Mouse (Mus musculus): ENCODE data around the gene Rpl22l1.
"Not testable (repeated sequence)": the region's sequence is repeated elsewhere in the genome, so short reads cannot be mapped to it uniquely, and the experiment has no call there.

The Rpl22l1 gene

DNA sequence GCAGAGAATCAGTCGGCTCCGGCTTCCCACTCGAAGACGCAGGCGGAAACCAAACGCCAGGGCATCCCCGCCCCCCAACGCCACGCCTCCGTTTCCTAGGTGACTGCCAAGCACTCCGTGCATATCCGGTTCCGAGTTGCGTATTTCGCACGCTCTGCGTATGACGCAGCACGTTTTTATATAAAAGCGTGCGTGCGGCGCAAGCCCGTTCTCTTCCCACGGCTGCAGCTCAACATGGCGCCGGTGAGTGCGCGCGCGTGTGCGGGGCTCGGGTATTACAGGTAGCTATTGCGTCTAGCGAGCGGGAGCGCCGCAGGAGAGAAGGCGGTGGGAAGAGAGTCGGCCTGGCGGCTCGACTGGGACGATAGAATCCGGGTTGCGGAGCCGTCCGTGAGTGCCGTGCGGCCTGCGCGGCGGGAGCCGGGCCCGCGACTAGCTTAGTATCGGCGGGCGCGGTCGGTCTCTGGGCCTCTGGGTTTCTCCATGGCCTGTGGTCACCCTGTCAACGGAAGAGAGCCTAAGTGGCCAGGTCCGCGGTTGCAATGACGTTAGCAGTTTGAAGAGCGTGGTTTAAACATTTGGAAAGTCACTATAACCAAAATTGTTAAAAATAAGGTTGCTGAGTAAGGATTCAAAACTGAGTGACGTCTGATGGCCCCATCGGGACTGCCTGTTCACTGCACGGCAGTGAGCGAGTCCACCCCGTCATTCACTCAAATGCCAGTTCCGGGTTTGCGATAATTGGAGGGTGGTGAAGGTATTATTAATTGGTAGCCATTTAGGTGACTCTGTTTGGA, at the start of gene Rpl22l1:
Gene Rpl22l1 (plus strand): TSS at position 136 of the 797 bp plus-strand sequence.
- DNase-seq, result peak; percentile 97

DNA sequence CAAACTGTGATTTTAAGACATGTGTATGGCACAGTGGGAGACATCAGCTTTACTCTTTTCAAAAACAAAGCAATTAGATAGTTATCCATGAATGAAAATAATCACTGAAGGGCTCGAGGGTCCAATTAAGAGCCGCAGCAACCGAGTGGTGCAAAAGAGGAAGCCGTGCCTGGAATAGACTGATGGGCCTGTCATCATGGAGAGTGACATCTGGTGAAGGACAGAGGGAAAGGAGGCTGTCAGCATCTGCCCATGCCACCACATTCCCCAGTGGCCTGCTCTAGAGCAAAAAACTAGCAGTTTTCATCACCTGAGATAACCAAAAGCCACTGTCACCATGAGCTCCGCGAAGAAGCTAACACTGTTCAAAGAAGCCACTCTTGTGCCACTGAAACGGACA, 49.8 kb upstream of the Rpl22l1 start:
- DNase-seq, result no peak

DNA sequence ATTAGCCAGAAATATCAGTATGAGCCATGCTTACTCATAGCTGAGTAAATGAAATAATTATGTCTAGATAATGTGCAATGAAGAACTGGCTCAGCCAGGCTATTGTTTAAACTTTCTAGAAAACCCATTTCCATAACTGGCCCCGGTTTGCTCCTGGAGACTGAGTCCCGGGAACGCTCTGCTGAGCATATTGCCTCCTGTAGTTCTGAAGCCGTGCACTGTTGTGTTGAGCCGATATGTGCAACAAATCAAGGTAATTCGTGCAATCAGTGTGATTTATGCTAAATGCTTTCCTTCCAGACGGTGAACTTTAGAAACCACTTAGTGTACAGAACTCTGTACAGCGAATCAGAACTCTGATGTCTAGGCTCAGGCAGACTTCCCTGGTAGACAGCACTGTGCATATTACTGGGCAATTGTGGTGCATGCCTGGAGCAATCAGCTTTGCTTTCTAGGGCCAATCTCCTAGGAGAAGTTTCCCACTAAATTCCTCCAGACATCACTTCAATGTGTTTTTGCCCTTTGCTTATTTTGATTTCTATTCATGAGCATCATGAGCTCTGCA, 43.9 kb upstream of the Rpl22l1 start:
- no peak for DNase-seq

DNA sequence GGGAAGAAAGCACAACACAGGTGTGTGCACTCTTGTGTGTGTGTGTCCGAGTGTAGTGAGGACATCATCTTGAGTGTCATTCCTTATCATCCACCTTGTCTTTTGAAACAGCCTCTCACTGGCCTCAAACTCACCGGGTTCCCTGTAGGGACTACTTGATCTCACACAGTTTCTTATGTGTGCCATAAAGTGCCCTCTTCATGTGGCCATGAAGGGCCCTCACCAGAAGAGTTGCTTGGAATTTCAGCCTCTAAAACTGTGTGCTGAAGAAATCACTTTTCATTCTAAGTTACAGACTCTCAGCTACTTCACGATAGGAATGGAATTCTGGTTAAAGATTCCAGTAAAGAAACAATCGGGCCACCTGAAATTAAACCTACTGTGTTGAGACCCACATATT, 38.3 kb upstream of the Rpl22l1 start:
- DNase-seq, result no peak

DNA sequence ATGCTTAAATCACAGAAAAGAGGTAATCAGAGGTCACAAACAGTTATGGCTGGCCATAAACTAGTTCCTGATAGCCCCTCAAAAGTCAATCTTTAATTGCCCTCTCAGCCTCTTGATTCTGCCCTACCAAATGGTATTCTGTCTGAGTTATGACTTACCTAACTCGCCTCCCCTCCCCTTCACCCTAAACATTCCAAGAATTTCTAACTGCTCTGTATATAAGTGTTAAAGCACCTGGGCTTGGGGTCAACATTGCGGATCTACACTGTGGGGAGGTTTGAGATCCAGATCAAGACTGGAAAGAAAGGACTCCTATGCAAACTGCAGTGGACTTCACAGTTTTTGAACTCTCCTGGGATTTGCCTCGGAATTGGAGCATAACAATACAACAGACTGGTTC, 37.0 kb upstream of the Rpl22l1 start:
- DNase-seq, result no peak

DNA sequence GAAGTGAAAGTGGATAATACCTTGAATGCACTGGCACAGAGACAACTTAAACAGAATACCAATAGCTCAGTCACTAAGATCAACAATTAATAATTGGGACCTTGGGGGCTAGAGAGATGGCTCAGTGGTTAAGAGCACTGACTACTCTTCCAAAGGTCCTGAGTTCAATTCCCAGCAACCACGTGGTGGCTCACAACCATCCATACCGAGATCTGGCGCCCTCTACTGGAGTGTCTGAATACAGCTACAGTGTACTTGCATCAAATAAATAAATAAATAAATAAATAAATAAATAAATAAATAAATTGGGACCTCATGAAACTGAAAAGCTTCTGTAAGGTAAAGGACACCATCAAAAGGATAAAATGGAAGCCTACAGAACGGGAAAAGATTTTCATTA, 32.3 kb upstream of the Rpl22l1 start:
- not testable (repeated sequence) for DNase-seq

DNA sequence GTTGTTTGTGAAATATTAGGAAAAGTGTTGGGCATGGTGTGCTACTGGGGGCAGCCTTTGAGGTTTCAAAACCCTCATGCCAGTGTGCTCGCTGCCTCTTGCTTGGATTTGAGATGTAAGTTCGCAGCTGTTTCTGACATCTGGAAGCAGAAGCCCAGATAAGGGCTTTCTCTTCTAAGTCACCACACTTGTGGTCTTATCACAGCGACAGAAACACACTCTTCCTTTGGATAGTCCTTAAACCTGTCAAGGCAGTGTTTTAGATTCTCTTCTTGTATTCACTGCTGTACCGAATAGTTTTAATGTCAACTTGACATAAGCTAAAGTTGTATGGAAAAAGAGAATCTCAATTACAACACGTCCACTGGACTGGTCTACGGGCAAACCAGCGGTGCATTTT, 29.9 kb upstream of the Rpl22l1 start:
- no peak for DNase-seq

DNA sequence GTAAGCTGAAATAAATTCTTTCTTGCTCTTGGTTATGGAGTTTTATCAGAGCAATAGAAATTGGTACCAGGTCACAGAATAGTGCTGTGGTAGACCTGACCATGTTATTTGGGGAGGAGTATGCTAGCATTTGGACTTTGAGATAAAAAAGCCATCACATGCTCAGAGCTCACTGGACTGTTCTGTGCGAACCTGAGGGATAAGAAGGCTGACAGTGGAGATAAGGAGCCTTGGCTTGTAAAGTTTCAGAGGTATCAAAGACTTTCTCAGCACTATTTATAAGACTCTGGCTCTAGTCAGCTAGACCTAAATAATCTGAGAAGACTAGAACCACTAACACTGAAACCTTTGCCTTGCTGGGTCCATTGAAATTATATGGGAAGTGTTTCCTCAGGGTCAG, 29.3 kb upstream of the Rpl22l1 start:
- no peak for DNase-seq

DNA sequence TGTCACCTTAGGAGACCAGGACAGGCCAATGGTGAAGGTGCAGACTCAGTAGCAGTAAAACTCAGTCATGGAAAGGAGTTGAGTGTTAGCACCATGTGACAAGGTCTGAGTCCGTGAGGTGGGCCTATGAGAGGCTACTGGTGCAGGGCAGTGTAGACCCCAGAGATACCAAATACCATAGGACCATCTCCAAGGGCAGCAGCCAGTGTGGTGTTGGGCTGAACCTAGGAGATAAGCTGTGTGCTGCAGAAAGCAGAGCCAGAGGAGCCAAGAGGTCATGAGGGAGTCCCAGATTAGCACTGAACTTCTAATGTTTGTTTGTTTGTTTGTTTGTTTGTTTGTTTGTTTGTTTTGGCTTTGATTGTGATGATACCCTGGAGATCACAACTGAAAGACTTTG, 28.7 kb upstream of the Rpl22l1 start:
- no peak for DNase-seq

DNA sequence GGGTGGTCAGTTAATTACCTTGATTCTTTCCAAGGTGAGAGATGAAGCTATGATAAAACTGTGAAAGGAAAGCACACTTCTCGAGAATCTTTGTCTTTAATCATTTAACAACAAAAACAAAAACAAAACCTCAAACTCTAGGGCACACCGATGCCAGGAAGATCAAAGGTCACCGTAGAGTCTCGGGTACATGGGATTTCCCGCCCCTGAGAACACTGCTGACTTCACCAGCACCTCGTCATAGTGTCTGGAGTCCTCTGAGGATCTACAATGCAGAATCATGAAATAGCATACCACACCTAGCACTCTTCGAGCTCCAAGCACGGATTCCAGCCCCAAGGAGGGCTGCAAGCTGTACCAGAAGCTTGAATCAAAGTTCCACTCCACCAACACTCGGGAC, 24.7 kb upstream of the Rpl22l1 start:
- no peak for DNase-seq

DNA sequence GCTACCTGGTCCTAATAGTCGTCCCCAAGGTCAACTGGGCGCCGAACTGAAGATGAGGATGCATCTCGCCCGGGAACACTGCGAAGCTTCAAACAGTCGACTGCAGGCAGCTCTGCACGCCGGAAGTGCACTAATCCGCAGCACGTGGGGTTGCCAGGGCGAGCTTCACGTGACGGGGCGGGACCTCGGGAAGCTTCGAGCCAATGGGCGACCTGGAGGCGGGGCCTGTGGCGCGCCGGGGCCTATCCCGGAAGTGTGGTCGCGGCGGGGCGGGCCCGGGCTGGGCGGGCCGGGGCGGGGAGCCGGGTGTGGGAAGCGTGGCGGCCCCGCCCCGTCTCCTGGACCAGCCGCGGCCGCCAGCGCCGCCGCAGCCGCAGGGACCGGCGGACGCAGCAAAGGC, 24.2 kb upstream of the Rpl22l1 start, which contains the start of gene Eif5a2:
Gene Eif5a2 (plus strand): TSS at position 283 of the 400 bp plus-strand sequence.
- DNase-seq, result peak; percentile 93

DNA sequence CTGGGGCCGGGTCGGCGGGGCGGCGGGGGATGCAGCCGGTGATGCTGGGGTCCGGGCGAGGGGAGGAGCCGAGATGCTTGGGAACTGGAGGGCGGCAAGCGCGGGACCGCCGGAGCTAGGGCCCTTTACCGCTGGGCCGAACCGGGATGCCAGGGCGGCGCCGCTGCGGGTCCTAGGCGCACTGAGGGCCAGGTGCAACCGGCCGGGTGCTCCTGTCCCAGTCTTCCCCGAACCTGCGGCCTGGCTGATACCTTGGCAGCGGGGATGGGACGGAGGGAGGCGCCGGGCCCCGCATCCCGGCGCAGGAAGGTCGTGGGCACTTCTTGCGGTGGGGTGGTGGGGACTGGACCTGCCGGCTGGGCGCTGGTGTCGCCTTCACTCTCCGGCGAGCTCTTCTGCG, 23.8 kb upstream of the Rpl22l1 start:
- DNase-seq, result no peak

DNA sequence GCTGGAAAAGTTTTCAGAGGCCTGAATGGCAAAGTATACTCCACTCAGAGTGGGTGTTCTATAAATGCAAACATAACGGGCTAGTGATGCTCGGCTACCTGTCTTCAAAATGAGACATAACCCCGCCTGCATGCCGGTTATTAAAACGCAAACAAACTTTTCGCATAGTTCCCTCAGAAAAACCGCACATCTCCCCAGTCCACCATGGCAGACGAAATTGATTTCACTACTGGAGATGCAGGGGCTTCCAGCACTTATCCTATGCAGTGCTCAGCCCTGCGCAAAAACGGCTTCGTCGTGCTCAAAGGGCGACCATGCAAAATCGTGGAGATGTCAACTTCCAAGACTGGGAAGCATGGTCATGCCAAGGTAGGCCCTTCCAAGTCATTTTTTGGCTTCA, 23.4 kb upstream of the Rpl22l1 start:
- no peak for DNase-seq

DNA sequence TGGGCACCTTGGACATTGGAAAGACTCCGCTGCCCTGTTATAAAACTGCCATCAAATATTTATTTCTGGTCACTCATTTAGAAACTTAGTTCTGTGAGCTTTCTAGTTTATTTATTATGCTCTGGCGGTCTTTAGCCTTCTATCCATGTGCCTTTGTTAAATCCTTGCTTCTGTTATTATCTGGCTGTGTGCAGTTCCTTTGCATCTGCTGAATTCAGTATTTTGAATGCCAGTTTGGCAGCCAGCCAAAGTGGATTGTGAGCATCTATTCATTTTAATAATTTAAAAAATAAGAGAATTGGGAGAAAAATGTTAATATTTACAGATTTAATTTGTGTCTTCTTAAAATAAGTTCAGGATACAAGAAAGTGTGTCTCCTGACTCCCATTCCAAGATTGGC, 21.1 kb upstream of the Rpl22l1 start:
- DNase-seq, result no peak

DNA sequence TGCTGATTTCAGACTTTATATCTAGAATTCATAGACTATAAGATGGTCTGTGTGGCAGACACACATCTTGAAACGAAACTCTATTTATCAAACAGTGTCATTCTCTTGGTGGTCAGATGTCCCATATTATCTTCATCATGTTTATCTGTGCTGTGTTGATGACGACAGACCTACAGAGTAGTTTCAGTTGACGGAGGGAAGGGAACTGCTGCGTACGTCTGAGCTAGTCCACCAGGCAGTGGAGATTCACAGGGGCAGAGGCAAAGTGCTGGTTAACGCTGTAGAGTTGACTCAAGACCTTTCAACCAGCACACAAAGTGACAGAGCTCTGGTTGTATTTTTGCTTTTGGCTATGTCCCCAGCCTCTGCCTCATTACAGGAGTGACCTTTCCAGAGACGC, 10.4 kb upstream of the Rpl22l1 start:
- no peak for DNase-seq

DNA sequence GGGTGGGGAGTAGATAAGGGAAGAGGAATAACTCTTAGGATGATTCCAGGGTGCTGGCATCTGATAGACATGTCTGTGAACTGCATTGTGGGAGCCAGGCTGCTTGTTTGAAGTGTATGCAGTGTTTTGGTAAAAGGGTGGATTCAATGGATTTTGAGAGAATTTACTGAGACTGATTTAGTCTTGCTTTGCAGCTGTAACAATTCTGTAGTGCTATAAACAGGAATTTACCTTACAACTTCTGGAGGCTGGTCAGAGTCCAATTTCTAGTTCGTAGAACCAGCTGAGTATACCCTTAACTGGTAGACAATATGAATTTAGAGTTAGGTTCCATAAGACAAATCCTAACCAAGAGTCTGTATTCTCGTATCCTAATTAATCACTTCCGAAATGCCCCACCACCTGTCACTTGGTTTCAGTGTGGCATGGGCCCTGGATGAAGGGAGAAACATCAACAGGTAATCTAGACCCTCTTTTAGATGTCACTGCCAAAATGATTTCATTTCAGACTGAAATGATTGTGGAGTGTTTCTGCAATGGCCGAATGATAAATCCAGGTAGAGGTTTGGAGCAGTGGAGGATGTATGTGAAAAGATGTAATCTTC, 2.9 kb downstream of the Rpl22l1 start:
- no peak for DNase-seq

DNA sequence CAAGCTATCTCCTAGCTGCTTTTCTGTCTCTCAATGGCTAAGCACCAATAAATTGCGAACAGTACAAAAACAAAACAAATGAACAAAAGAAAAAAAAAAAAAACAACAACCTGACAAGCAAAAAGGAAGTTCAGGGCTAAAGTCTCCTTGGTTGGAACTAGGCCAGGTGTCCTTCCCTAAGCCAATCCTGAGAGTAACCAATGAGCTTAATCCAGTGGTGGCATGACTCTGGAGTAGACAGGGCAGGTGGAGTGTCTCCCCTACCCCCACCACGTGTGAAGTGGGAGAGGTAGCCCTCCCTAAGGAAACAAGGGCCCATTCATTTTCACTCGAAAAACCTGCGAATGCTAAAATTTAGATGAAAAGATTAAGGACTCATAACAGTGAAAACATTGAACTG, 6.2 kb downstream of the Rpl22l1 start:
- DNase-seq, result no peak

DNA sequence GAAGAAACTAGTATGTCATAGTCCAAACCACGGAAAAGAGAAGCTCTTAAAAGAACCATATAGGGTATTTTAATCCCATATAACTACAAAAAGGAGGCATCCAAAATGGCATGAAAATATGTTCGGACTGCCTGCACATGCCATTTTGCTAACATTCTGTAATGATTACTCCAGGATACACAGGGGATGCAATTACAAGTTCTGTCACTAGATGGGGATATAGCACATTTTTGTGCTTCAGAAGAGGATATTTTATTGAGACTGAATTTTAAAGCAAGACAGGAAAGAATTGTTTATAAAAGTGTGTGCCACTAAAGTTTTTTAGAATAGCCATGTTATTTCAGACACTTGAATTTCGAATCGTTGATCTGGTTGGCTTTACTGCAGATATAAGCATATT, 9.1 kb downstream of the Rpl22l1 start:
- DNase-seq, result peak; percentile 42

DNA sequence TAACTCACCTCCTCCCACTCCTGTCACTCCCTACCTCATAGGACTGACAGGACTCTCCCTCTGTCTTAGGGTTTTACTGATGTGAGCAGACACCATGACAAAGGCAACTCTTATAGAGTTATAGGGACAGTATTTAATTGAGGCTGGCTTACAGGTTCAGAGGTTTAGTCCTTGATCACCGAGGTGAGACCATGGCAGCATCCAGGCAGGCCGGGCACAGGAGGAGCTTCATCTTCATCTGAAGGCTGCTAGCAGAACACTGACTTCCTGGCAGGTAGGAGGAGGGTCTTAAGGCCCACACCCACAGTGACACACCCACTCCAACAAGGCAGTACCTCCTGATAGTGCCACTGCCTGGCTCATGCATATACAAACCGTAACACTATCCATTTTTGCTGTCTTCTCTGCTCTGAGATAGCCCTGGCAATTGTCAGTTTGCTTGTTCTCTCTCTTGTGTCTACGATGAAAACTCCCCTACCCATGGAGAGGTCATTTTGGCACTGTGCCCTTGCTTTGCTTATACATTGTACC, 10.8 kb downstream of the Rpl22l1 start:
- DNase-seq, result no peak

DNA sequence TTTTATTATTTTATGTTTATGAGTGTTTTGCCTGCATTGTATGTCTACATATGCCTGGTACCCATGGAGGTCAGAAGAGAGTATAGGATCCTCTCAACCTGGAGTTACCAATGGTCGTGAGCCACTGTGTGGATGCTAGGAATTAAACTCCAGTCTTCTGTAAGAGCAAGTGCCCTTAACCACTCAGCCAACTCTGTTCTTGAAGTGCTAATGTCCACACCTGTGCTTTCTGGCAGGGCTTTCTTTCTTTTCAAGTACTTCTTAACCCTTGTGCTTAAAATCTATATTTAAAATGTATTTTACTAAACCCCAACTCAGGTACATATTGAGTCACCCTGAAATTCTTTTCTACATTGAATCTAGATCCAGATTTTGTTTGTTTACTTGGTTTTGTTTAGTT, 21.0 kb downstream of the Rpl22l1 start:
- DNase-seq, result no peak

DNA sequence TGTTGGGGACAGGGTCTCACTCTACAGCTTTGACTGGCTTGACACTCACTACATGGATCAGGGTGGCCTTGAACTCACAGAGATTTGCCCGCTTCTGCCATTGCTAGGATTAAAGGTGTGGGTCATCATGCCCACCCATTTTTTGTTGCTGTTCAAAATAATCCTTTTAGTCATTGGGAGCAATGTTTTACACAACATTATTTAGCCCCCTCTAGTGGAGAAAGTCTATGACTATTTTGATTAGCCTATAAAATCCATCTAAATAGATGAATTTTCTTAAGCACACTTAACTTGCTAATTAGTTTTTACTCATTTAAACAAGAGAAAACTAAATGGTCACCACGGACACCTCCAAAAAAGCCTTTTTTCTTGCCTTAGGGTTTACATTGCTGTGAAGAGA, 22.4 kb downstream of the Rpl22l1 start:
- no peak for DNase-seq

DNA sequence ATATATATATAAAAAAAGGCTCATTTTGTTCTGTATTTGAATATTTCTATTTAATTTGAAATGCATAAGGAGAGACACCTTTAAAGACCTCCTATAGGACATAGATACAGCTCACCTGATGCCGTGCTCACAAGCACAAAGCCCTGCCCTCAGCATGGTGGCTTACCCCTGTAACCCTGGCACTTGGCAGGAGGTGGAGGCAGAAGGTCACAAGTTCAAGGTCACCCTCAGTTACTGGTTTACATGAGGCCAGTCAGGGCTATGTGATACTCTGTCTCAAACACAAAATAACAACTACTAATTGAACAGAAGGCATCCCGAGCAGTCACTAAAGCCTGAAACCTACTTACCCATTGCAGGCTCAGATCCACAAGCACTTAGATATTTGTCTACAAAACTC, 24.2 kb downstream of the Rpl22l1 start:
- DNase-seq, result no peak

DNA sequence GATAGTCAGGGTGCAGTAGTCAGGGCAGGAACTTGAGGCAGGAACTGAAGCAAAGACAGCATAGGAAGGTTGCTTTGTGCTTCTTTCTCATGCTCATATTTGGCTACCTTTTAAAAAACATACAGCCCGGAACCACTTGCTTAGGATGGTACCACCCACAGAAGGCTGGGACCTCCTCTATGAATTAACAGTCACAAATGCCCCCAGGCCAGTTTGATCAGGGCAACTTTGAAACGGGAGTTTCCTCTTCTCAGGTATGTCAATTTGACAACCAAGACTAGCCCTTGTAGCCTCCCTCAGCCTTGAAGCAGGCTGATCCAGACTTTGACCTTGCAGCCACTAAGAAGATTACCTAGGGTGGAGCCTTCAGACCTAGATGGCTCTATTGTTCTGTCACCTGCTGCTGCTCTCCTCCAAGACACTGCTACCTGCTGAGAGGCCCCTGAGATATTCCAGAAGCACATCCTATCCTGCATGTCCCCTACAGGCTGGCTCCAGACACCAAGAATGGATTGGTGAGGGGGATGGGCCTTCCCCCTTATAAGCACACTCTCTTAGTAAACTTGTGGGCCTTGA, 31.6 kb downstream of the Rpl22l1 start:
- DNase-seq, result no peak

Measured in cerebellum, adult 9-10 months (tissue).